Mouse (Mus musculus) T-cell, adult 2 months (primary cell): ENCODE results near the gene Dram2.
"Not testable (repeated sequence)": the region's sequence is repeated elsewhere in the genome, so short reads cannot be mapped to it uniquely, and the experiment has no call there.

Experiments
- DNase-seq: peaks from one replicate; pipeline ENCODE4 v3.0.0; 2022; ENCODE audit warnings: low spot score

The Dram2 gene

DNA sequence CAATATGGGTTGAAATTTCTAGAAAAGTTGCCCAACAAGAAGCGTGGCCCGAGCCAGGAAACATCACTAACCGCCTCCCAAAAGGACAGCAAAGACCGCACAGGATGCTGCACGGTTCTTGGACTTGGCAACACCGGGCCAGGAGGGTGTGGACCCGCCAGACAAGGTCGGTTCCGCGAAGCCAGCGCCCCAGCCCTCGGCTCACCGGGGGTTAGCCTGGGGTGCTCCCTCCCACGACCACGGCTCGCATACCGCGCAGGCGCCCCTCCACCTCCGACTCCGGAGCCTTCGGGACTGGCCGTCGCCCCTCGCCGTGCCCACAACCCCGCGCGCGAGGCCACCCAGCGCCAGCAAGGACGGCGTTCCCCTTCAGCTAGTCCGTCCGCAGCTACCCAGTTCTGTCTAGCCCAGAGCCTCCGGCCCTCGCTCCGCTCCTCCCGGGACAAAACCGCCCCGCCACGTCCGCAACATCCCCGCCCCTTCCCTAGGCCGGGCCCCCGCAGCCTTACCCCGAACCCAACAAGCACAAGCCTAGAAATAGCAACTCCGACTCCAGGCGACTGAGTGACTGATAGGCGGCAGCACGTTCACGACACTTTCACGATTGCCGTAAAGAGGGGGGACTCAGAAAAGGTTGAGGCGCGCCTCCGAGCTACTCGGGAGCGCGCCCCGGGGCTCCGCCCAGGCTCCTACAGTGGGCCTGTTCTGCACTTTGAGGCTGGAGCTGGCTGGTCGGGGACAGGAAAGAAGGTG lies at the start of gene Dram2, which contains the start of gene Cept1:
Gene Dram2, plus strand, starts transcription at position 628 of the 753 bp plus-strand sequence.
Gene Cept1, minus strand, starts transcription at position 632 of the 753 bp plus-strand sequence.
- peak; percentile 95 for DNase-seq

DNA sequence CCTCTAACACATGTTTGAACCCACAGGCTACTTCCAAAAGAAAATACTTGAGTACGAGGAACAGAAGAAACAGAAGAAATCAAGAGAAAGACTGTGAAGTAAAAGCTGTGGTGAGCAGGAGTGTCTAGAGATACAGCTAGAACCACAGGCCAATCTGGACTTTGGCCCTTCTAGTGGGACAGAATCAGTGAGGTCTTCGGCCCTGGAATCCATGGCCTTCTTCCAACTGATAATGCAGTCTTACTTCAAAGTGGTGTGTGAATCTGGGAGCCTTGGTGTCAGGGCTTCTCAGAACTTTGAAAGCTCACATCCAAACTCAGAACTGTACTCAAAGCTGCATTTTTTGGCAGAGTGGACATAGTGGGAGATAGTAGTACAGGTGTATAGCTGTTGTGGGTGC lies 47.1 kb upstream of the Dram2 start:
- no peak for DNase-seq

DNA sequence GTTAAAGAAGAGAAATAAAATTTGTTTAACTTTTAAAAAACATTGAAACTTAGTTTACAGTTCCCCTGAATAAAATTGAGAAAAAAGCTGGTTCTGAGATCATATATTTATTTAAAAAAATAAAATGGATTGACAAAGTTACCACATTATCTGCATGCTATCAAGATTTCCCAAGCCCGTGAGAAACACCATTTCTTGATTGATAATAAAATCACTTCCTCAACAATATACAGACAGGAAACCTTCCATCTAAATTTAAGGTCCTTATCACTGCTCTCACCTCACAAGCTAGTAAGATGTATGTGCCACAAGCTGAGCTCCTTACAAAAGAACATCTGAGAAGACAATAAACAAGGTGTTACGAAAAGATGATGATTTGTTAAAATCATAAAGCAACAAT lies 44.7 kb upstream of the Dram2 start:
- DNase-seq, result no peak

DNA sequence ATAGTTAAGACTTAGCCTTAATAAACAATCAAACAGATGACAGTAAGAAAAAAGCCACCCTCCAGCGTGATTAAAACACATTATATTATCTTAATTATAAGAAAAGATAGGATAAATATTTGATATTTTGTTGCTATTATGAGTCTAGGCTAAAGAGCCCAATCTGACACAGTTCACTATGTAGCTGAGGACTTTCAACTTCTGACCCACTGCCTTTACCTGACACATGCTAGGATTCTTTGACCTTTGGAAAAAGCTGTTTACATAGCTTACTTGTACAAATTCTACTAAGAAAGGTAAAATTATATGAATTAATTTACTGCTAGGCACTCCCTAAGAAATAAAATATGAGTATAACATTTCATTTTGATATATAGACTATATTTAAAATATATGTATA lies 36.9 kb upstream of the Dram2 start:
- no peak for DNase-seq

DNA sequence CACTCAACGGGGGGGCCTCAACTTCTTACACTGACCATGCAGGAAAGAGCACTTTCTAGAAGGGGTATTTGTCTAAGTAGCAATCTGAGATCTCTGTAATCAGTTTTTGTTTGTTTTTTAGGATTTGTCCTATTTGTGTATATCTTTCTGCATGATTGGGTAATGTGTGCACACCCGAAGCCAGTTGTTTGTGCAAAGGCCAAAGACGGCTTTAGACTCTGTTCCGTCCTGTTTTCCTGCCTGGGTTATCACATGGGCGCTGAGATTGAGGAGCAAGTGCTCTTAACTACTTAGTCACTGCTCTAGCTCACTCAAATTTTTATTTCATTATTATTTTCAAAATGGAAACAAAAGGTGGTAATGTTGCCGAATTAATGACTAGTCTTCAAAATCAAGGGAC lies 32.6 kb upstream of the Dram2 start:
- no peak for DNase-seq

DNA sequence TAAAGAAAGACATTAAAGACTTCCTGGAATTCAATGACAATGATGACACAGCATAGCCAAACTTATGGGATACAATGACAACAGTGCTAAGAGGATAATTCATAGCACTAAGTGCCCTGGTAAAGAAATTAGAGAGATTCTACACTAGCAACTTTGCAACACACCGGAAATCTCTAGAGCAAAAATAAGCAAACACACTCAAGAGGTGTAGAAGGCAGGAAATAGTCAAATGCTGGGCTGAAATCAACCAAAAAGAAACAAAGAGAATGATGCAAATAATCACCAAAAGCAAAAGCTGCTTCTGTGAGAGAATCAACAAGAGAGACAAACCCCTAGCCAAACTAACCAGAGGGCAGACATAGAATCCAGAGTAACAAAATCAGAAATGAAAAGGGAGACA lies 24.9 kb upstream of the Dram2 start:
- no peak for DNase-seq

DNA sequence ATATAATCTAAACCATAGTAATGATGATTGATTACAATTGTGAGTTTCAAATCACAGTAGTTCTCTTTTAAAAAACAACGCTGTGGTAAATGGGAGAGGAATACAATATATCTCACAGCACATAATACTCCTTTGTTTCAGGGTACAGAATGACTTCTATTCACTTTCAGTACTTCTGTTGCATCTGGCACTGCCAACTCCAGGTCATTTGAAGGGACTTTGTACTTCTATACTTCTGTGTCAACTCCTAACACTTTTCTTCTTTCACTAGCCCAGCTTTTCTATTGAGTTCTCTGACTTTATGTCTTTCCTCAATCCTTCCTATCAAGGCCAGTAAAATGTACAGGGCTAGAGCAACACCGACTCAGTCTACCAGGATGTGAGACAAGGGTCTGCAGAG lies 21.2 kb upstream of the Dram2 start:
- no peak for DNase-seq

DNA sequence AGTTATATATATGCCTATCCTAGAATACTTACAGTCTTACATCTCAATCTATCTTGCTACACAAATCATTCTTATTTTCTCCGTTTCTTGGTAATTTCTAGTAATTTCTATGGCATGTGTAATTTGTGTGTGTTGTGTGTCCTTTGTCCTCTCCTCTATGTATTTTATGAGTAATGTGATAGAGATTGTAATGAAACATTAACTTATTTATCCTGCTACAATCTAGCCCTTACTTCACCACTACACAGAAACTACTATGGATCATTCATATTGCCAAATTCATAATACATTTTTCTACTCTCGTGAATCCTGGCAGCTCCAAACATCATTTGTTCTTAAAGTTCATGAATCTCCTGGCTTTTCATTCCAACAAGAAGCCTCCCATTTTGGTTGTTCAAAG lies 19.6 kb upstream of the Dram2 start:
- no peak for DNase-seq

DNA sequence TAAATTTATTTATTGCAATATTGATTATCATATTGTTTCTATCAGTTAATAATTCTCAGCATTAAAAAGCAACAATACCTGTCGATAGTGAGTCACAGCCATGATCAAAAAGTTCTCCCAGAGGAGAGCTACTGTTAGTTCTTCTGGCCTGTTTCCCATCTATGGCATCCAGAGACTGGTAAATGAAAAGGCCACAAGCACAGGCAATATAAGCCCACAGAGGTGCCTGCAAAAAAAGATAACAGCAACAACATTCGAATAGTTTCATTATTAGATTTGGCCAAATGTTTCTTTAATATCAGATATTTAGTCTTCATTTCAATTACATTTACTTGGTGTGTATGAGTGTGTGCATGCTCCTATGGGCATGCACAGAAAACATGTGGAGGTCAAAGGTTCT lies 14.3 kb upstream of the Dram2 start:
- no peak for DNase-seq

DNA sequence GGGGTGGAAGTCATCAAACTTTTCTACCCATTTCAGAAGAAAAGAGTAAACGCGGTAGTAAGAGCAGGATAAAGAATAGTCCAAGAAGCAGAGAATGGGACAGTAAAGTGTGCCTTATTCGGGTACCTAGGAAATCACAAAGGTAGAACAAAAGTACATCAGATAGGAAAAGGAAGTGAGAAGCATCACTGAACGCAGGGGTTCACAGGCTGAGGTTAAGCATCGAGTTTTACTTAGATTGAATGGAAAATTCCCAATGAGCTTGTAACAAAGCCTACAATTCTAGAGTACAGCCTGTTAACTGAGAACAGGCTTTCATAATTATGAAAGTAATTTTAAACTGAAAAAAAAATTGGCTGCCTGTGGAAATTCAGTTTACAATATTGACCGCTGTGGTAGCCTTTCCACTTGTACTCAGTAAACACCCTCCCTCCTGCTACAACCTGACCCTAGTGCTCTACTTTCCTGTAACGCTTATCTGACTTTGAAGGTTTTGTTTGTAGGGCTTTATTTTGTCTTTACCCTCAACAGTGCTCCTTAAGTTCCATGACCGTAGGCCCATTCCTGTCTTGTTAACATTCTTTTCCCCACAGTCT lies 2.8 kb upstream of the Dram2 start:
- DNase-seq, result peak; percentile 5

DNA sequence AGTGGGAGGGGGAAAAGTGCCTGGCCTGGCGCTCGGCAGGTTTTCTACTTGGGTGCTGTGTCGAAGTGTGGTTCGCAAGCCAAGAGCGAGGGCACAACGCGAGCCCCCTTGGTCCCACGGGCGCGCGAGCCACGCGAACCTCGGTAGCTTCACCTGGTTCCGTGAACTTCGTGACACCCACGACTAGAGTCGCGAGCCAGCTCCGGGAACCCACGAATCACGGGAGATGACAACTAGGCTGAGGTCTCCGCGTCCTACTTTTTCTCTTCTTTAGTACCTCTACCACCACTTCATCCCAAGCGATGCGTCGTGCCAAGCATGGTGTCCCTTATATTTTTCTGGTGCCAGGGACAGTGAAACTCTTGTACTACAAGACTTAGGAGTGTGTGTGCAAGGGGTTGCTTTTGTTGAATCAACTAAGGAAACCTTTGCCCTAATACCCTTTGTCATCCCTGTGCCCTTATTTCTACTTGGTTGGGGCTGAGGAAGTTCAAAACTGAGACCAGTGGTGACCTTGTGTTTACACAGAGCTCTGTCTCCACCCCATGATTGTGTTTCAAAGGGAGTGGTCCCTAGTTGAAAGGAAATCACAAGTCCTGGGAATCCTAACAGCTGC lies 434 bp downstream of the Dram2 start:
- DNase-seq, result no peak

DNA sequence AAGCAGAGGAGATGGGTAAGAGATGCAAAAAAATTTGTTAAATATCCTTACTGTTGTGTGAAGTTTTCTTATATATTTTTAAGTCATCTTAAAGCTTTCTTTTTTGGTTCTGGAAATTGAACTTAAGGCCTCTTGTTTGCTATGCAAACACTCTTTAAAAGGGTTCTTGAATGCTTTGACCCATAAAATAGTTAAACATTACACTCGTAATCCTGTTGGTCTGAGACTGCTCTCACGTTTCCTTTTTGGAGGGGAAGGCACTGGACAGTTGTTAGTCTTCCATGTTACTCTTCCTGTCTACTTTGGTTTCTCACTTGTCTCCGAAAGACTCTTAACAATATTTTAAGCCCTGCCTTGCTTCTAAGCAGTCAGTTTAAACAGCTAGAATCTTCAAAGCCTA lies 1.4 kb downstream of the Dram2 start:
- no peak for DNase-seq

DNA sequence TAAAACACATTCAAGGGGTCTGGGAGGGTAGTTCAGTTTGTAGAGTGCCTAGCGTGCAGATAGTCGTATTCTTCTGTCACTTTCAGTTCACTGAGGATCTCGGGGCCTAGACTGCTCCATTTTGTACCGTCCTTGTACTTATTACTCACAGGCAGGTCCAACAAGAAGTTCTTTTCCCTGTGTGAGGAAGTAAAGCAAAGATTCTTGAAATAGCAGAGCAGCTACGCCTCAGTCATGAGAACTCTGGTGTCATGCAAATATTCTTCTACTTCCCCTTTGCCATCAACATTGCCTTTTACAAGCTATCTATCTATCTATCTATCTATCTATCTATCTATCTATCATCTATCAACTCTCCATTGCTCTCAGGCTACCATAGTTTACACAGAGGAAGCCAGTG lies 5.8 kb downstream of the Dram2 start:
- no peak for DNase-seq

DNA sequence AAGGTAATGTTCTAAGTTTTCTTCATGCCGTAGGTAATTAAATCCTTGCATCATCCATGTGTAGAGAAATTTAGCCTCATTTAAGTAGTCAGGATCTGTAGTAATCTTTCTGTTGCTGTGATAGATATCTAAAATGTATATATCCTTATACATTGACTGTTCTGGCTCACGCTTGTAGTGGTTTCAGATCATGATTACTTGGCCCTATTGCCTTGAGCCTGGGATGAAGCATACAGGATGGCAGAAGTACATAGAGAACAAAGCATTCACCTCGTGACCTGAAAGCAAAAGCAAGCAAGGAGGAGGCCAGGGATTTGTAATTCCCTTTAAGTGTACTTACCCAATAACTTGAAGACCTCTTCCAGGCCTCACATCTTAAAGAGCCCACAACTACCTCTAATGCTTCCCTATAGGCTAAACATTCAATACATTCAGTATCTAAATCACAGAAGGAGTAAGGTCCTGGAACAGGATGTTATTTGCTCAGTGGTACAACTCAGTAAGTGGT lies 8.2 kb downstream of the Dram2 start:
- DNase-seq, result no peak

DNA sequence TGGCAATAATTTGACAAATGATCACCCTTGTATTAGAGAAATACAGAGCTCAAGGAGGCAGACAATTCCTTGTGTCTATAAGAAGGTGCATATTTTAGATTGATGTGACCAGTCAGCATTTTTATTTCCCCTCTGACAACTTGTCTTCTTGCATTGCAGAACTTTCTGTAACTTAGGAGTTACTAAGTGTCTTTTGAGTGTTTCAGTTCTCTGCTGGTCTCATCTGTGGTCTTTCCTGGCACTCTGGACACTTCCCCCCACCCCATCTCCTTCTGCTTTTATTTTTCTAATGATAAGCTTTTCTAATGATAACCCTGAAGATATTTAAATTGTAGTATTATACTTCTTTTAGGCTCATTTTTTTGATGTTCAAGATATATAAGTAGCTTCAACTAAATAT lies 10.7 kb downstream of the Dram2 start:
- DNase-seq, result no peak

DNA sequence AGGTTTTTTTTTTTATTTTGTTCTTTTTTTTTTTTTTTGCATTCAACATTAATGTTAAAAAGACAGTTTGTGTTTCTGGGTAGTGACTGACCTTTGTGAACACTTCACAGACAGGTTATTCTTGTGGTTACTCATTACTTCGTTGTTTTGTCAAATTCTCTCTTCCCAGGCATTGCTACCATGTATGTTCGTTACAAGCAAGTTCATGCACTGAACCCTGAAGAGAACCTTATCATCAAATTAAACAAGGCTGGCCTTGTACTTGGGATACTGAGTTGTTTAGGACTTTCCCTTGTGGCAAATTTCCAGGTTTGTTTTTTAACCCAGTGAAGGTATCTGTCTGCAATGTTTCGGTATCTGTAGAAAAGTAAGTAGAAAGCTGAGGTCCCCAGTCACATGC lies 18.3 kb downstream of the Dram2 start:
- DNase-seq, result no peak

DNA sequence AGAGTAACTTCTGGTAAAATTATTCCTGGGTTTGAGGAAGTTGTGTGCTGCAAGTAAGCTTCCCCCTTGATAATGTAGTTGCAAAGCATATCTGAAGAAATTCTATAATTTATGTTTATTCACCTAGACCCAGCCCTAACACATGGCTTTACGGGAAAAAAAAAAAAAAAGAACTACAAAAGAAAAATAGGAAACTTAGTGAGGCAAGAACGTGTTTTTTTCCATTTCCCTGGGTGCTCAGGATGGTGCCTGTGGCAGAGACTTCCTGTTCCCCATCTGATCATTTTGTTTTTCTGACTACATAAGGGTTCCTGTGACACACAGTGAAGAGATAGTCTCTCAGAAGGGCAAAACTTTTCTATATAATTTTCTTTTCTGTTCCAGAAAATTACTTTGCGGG lies 25.6 kb downstream of the Dram2 start:
- DNase-seq, result no peak

DNA sequence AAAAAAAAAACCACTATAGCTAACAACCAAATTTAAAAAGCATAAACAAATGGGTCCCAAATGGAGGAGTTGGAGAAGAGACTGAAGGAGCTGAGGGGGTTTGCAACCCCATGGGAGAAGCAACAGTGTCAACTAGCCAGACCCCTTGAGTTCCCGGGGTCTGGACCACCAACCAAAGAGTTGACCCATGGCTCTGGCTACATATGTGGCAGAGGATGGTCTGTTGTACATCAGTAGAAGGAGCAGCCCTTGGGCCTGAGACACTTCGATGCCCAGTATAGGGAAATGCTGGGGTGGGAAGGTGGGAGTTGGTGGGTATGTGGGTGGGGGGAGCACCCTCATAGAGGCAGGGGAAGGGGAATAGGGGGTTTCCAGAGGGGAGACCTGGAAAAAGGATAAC lies 31.7 kb downstream of the Dram2 start:
- DNase-seq, result no peak

DNA sequence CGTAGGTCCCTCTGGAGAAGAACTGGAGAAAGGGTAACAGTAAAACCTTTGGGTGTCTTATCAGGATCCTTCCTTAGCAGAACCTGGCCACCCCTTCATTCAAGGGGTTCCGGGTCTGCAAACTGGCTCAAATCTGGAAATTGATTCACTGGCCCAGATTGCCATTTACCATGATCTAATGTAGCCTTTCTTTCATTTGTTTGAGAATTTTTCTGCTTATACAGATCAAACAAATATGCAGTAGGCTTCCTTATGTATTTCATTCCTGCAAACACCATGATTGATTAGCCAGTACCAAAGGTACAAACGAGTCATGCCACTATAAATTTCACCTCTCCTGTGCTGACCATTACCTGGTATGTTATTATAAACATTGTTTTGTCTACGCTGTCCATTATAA lies 46.0 kb downstream of the Dram2 start:
- not testable (repeated sequence) for DNase-seq

DNA sequence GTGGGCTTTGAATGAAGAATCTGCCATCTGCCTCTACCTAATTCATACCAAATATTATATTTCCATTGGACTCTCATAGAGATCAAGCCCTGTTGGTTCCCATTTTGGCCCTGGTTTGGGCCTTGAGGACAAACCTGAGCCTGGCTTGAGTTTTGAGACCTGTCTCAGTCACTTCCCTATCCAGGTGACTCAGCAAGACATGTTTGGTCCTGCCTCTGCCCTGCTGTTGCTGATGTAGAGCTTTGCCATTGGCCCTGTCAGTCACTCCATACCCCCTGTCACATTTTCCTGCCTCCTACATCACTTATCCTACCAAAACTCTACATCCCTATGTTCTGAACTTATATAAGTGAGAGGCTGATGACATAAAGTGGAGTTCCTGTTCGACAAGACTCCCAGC lies 70.5 kb downstream of the Dram2 start:
- DNase-seq, result no peak
